Mouse (Mus musculus) ovary, postnatal 10 days (tissue): Measurements from ENCODE around the gene Nedd4.

Experiments used
- DNase-seq: peaks from one replicate; pipeline ENCODE4 v3.0.0; 2022; ENCODE audit warnings: low spot score

Nedd4 gene

GRCm38 (mm10) chr9:72721221-72721620 lies 59.1 kb downstream of the Nedd4 start:
- DNase-seq, result no peak

GRCm38 (mm10) chr9:72722622-72723021 lies 60.5 kb downstream of the Nedd4 start:
- no peak for DNase-seq

DNA sequence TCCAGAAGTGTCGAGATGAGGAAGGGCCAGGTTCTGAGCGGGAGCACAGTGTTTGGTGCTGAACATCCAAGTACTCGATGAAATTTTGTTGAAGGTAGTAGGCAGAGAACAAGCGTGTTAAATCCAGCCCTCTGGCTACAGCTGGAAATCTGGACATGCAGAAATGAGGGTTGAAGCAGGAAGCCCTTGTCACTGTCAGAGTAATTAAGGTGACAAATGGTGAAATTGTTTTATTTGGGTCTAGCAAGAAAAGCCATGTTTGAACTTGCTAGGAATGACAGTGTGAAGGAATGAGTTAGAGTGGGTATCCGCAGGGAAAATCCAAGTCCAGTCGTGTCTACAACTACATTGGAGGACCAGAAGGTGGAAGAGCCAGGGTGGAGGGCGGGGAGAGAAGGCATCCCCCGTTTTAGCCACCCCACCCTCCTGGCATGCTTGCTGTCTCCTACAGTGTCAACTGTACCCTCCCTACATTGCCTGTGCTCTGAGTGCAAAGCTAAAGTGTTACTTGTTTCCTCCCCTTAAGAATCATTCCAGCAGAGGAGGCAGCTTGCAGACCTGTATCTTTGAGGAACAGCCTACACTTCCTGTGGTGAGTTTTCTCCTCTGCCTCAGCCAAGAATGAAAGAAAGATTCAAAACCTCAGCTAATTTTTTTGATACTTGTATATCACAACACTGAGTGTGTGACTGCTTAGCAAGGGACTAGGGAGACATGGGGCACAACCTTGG lies 62.5 kb downstream of the Nedd4 start:
- no peak for DNase-seq

DNA sequence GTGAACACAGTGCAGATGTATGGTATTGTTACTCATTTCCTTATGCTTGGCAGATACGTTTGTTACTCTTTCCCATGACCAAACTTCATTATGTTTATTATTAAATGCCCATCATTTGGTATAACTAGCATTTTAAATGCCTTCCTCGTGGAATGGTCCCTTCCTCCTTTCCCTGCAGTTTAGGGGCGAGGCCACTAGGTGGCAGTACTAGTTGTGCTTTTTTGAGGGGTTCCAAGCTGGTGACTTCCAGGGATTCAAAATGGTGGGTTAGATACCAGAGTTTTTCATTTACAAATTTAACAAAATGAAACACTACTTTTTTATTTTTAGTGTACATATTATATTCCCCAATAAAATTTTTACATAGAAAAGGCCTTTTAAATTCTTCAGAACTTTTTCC lies 71.8 kb downstream of the Nedd4 start:
- DNase-seq, result no peak

GRCm38 (mm10) chr9:72735822-72736410 lies 73.8 kb downstream of the Nedd4 start:
- DNase-seq, result no peak

DNA sequence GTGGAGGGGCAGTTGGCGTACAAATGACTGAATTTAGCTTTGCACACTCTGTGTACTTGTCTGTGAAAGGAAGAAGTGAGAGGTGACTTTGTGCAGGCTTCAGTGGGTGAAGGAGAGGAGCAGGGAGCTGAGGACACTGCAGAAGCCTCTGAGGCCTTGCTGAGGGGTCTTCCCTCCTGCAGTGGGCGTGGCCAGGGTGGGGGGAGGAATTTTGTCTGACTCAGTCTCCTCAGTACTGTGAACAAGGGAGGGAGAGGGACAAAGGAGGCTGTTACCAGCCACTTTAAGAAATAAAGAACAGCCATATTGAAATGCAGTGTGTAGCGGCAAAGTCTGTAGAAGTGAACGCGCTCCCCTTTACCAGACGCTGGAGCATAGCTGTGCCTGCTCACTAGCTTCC lies 79.1 kb downstream of the Nedd4 start:
- DNase-seq, result no peak

DNA sequence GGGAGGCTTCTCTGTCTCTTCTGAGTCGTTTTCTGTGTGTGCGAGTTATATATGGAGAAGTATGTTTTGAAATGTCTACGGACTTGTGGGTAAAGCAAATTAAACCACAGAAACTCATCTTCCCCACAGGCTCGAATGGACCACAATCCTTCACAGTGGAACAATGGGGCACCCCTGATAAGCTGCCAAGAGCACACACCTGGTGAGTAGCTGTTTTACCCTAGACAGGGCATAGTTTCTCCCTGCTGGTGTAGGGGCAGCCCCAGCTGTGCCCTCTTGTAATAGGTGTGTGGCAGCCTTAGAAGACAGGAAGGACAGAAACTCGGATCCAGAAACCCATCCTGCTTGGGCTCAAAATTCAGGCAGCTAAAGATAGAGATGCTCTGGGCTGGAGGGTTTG lies 84.1 kb downstream of the Nedd4 start:
- DNase-seq, result no peak

GRCm38 (mm10) chr9:72750272-72750671 lies 88.1 kb downstream of the Nedd4 start:
- no peak for DNase-seq

- DNase-seq, result no peak
These were observed 90.5 kb downstream of the Nedd4 start for GRCm38 (mm10) chr9:72752656-72753055.

GRCm38 (mm10) chr9:72753741-72754140 lies 91.6 kb downstream of the Nedd4 start:
- no peak for DNase-seq

DNA sequence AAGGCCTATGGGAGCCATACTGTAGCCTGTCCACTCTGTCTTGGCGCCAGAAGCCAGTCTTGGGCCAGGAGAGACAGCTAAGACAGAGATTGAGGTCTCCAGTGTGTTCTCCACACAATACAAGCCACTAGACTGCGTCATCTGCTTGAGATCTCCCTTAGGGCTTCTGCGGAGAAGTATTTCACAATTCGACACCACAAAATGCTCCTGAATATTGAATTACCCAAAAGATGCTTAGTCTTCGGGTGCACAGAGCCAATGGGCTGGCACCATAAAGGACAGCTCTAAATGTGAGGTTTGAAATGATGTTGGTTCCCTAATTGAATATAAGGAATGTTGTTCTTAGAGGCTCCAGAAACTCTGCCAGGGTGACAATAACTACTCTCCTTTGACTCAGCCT lies 95.0 kb downstream of the Nedd4 start:
- DNase-seq, result no peak

GRCm38 (mm10) chr9:72758705-72759131 lies 96.6 kb downstream of the Nedd4 start:
- DNase-seq, result no peak

GRCm38 (mm10) chr9:72763050-72763718 lies 101.0 kb downstream of the Nedd4 start:
- no peak for DNase-seq

DNA sequence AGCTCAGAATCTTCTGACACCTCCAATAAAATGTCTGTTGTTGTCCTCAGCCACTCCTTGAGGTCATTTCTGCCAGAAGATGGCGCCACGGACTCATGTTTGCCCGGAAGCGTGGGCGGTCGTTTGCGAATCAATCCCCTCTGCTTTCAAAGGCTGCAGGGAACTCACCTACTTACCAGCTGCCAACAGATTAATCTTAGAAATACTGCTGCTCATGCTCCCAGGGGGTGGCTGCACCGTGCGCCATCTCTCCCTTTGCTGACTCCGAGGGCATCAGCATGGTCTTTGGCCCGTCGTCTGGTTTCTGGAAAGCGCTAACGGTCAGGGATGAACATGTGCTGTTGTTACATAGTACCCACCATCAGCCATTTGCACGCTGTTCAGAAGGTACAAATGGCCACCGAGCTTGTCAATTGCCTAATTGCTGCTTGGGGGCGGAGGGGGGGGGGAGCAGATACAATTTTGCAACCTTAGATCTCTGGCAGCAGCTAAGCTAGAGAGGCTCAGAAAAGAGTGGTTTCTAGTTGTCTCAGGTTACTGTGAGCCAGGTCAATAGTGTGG lies 104.7 kb downstream of the Nedd4 start:
- peak; percentile 67 for DNase-seq

- no peak for DNase-seq
These were observed 112.9 kb downstream of the Nedd4 start for GRCm38 (mm10) chr9:72775022-72775421.

DNA sequence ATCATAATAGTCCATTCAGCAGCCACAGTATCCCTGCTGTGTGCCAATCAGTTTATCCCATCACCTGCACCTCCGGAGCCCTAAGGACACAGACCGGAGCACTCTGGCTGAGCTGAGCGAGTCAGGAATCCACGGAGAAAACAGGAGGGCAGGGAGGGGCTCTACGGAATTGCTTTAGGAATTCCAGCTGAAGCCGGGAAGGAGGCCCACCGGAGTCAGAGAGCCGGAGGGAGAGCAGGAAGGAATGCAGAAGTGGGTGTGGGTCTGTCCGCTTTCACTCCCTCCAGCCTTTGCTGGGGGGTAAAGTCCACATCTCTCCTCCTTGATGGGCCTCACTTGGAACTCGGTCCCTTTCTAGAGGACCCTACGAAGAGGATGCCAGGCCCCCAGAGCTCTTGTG lies 116.9 kb downstream of the Nedd4 start:
- no peak for DNase-seq

DNA sequence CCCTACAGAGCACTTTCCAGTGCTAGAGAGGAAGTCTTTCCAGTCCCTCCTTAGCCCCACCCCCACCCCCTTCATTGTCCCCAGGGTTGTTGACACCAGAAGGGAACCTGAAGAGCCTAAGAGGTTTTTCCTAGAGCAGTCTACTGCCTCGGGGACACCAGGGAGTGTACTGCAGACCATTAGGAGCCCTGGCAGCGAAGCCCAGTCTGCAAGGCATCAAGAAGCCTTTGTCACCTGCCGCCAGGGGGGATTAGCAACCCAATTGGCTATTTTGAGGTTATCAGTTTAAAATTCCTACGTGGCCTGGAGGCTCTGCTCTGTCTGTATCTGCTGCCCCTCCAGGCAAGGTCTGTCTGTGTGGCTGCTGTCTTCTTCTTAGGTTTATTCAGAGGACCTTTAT lies 117.6 kb downstream of the Nedd4 start:
- DNase-seq, result no peak

- DNase-seq, result no peak
These were observed 118.5 kb downstream of the Nedd4 start for GRCm38 (mm10) chr9:72780694-72781093.

DNA sequence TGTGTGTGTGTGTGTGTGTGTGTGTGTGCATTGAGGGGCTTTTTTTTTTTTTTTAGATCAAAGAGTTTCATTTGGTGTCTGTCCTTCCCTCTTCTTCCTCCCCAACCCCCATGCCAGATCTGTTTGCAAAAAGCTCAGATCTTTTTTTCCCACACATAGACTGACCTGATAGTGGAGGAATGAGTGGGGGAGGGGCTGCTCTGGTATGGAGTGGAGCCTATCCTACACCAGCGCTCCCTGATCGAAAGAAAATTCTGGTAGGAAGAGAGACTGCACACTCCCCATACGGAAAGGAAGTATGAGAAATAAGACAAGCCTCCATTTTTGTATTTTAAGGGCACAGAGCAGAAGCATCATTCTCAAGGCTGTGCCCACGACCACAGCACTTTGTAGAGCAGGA lies 119.3 kb downstream of the Nedd4 start:
- no peak for DNase-seq

- DNase-seq, result no peak
These were observed 120.0 kb downstream of the Nedd4 start for GRCm38 (mm10) chr9:72782121-72782520.

DNA sequence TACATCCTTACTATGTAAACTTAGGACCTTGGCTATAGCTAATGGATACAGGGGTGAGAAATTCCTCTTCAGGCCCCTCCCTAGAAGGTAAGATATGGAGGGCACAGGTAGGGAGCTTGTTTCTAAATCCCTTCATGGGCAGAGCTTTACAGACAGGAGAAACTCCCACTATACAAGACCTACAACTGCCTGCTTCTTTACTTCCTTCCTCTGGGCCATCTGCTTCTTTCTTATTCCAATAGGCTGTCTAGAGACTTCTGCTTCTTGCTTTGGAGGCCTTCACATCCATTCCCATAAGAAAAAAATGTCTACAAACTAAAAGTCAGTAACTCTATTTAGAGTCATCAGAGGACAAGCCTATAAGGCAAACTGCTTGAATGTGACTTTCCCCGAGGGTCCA lies 125.6 kb downstream of the Nedd4 start:
- DNase-seq, result no peak

GRCm38 (mm10) chr9:72790530-72791212 lies 128.5 kb downstream of the Nedd4 start:
- DNase-seq, result no peak

GRCm38 (mm10) chr9:72791213-72791582 lies 129.1 kb downstream of the Nedd4 start:
- DNase-seq, result no peak
